Mouse (Mus musculus) gastrocnemius, postnatal 14 days (tissue): ENCODE measurements at regions not wholly inside any gene's neighbourhood (a gene's known extent, or its start where the extent isn't known, plus 50 kb on each side); places are given as distances from the start of the nearest gene placed in this dataset.

ENCODE experiments used
- DNase-seq: peaks from one replicate; pipeline ENCODE4 v3.0.0; 2021; ENCODE audit warnings: mixed read lengths
- intact Hi-C: fragments of 180-260 bp; cut with DNase I; formaldehyde crosslinking; loops from one replicate; pipeline ENCODE4 v1.15.1; 2025; ENCODE audit warnings: low total_unique reads

DNA sequence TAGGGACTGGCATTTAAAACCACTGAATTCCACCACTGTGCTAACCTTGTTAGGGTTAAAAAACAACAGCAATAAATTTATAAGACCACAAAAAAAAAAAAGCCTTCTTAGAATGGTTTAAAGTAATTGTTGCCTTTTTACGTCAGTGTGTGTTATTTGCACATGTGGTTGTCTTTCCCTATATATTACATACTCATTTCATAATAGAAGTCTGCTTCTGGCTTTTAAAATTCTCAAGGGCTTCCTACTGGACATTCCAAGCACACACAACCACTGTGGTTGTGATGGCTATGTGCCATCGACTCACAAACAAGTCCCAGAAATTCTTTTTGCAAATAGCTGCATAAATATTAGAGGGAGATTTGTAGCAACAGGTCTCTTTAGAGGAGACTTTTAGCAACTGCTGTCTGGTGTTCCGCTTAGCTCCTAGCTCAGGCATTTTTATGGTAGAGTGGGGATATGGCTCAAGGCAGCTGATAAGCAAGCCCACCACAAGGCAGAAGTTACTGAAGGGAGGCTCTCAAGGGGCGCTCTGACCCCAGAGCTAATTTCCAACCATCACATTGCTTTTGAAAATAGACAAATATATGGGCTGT lies 138.8 kb upstream of the Gpc5 start:
- no peak for DNase-seq
- intact Hi-C loops: no loop called here

DNA sequence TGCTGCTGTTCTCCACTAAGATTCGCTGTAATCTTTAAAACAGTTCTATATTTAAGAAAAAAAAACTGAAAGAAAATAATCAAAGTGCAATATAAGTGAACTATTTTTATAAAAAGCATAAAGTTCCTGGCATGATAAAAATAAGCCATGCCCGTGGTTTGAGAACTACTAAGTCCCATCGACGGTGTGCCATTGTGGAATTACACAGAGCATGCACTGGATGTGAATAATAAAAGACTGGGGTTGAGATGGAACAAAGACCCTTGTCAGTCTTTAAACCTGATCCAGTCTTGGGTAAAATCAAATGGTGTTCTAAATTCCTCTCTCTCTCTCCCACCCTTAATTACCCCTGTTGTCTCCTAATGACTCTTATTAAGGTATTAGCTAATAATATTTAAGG lies 137.7 kb upstream of the Gpc5 start:
- intact Hi-C loops: no loop called here
- no peak for DNase-seq

DNA sequence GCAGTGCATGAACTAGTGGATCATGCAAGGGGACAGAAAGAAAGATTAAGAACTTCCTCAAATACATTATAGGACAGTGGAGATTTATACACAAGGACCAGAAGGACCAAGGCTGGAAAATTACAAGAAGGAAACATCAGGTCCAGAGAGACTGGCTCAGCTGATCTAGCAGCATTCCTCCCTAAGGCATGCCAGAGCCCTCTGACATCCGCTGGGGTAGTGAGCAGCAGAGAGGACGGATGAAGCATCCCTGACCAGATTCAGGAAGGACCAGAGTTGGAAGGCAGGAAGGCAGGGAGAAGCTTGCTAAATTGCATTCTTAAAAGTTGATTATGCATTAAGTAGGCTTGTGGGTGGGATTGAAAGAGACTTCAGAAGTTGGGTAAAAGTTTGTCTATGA lies 136.4 kb upstream of the Gpc5 start:
- intact Hi-C loops: no loop called here
- DNase-seq: no peak

DNA sequence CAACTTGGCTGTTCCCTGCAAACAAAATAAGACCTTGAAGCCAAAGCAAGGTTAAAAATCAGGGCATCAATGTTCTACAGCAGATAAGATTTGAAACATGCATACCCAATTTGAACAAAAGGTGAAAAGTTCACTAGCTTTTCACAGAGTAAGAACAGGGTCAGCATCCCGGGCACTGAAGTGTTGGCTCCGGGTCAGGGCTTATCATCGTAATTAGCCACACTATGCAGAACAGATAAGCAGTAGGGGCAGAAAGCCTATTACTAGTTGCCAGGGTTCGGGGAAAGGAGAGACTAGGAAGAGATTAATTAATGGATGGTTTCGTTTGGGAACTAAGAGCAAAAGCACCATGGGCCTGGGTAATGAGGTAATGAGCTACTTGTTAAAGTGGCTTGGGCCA lies 131.7 kb upstream of the Gpc5 start:
- intact Hi-C loops: no loop called here
- no peak for DNase-seq

- no peak for DNase-seq
- intact Hi-C loops: no loop called here
These were observed 126.1 kb upstream of the Gpc5 start for GRCm38 (mm10) chr14:114965941-114966340.

DNA sequence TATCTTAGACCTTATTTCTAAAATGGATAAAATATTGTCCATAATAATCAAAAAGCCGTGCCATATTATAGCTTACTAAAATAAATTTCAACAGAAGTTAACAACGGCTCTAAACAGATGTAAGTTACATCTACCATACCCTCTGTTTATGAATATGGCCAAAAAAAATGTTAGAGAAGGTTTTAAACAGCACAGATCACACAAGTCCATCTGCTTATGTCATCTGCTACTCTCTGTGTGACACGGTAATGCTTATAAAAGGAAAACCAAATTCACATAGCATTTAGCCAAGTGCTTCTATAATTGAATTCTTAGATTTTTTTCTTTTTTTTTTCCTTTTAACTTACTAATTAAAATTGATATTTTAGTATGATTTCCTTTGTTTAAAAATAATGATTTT lies 123.0 kb upstream of the Gpc5 start:
- no peak for DNase-seq
- intact Hi-C loops: no loop called here

- no peak for DNase-seq
- intact Hi-C loops: no loop called here
These were observed 110.9 kb upstream of the Gpc5 start for GRCm38 (mm10) chr14:114981120-114981519.

GRCm38 (mm10) chr14:115003223-115003622 lies 88.8 kb upstream of the Gpc5 start:
- intact Hi-C loops: no loop called here
- no peak for DNase-seq

- intact Hi-C loops: no loop called here
- DNase-seq: no peak
These were observed 87.1 kb upstream of the Gpc5 start for GRCm38 (mm10) chr14:115004733-115005405.

- DNase-seq: no peak
- intact Hi-C loops: no loop called here
These were observed 81.1 kb upstream of the Gpc5 start for GRCm38 (mm10) chr14:115010877-115011276.

GRCm38 (mm10) chr14:115015299-115015698 lies 76.7 kb upstream of the Gpc5 start:
- intact Hi-C loops: no loop called here
- DNase-seq: no peak

GRCm38 (mm10) chr14:115017410-115018153 lies 74.4 kb upstream of the Gpc5 start:
- intact Hi-C loops: no loop called here
- DNase-seq: peak; percentile 26

- no peak for DNase-seq
- intact Hi-C loops: no loop called here
These were observed 64.0 kb upstream of the Gpc5 start for GRCm38 (mm10) chr14:115028011-115028410.

DNA sequence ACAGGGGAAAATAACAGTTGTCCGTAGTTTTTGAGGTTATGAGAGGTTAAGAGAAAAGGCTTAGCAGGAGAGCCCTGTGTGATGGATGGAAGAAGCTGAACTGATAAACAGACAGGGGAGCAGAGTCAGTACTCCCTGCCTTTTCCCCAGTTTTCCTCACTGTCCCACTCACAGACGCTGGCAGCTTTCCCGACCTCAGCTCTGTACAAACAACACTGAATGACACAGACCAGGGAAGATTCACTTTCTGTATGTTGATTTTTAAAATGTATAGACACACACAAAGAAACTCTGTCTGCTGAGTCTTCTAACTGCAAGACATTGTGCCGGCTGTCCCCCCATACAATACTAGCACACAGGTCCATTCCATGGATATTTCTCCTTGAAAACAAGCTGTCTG lies 60.3 kb upstream of the Gpc5 start:
- DNase-seq: no peak
- intact Hi-C loops: no loop called here

- intact Hi-C loops: no loop called here
- no peak for DNase-seq
These were observed 58.5 kb upstream of the Gpc5 start for GRCm38 (mm10) chr14:115033375-115033969.

GRCm38 (mm10) chr14:115034718-115035437 lies 57.1 kb upstream of the Gpc5 start:
- no peak for DNase-seq
- intact Hi-C loops: no loop called here

DNA sequence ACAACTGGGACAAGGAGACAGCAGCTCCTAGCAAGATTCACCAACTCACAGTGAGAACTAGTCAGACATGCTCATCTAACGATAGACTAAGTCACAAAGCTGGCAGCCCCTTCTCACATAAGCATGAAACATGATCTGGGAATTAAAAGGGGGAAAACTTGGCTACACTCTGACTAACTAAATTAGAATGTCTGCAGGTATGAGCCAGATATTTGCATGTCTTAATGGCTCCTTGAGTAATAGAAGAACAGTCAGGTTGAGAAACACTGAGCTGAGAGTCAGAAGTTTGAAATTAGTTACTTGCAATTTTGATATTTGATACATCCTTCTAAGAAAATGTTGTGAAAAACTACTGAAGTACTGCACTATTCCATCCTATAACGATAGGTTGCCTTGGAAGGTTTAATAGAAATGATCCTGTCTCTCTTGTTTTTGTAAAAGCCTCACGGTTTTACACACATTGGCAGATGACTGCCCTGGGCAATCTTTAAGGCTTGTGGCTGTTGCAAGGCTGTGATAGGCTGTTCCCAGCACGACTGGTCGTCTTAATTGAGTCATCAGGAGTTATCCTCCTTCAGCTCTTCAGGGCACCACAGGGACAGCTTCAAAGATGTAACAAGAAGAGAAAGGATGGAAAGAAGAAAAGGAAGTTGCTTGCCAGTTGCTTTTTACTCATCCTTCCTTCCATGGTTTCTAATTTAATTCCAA lies 54.8 kb upstream of the Gpc5 start:
- intact Hi-C loops: no loop called here

GRCm38 (mm10) chr14:115038788-115039187 lies 53.2 kb upstream of the Gpc5 start:
- intact Hi-C loops: no loop called here
- no peak for DNase-seq

More for the DNA sequence above, 54.8 kb upstream of the Gpc5 start:
- DNase-seq: no peak

DNA sequence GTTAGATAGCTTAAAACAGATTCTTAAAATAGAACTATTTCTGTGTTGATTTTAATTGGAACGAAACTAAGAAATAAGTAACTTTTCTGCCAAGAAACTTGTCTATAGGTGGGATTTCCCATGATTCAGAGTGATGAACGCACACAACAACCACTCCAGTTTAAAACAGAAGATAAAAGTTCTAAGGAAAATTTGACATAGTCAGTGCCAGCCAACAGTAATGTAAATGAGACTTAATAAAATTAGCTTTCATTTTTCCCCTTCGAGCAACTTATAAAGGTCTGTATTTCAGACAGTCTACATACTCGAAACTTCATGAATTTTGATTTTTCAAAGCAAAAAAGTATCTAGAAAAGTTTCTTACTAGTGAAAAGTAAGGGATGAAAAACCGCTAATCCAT lies 52.5 kb upstream of the Gpc5 start:
- no peak for DNase-seq
- intact Hi-C loops: no loop called here
